Mouse (Mus musculus) forebrain, embryonic 12.5 days (tissue): ENCODE measurements at regions not wholly inside any gene's neighbourhood (a gene's known extent, or its start where the extent isn't known, plus 50 kb on each side); places are given as distances from the start of the nearest gene placed in this dataset.
A peak's percentile ranks its signal among the peaks of the same experiment; 100 is the strongest.

ENCODE experiments used
- ATAC-seq: fragments of 200-750 bp; cut with Nextera tagmentation; 2 replicates; pipeline ENCODE4 v1.8.0; 2017; ENCODE audit warnings: moderate TSS enrichment; ENCODE audit not compliant: low FRiP score
- H3K27ac ChIP-seq: fragments of 300-500 bp; sonication (generic); 2 replicates; pipeline ENCODE4 v1.5.1; 2016; ENCODE audit warnings: mild to moderate bottlenecking
- H3K27me3 ChIP-seq: fragments of 300-500 bp; sonication (generic); 2 replicates; pipeline ENCODE4 v1.6.1; 2016; ENCODE audit warnings: mild to moderate bottlenecking
- H3K36me3 ChIP-seq: fragments of 300-500 bp; sonication (generic); replicated peaks from 2 replicates; pipeline ENCODE4 v1.6.1; 2016; ENCODE audit warnings: mild to moderate bottlenecking
- H3K4me1 ChIP-seq: fragments of 300-500 bp; sonication (generic); 2 replicates; pipeline ENCODE4 v1.6.1; 2016
- H3K4me2 ChIP-seq: fragments of 300-500 bp; sonication (generic); 2 replicates; pipeline ENCODE4 v1.6.1; 2016; ENCODE audit warnings: mild to moderate bottlenecking, moderate library complexity
- H3K4me3 ChIP-seq: fragments of 300-500 bp; sonication (generic); replicated peaks from 2 replicates; pipeline ENCODE4 v1.5.1; 2016; ENCODE audit warnings: mild to moderate bottlenecking
- H3K9ac ChIP-seq: fragments of 300-500 bp; sonication (generic); 2 replicates; pipeline ENCODE4 v1.6.1; 2016; ENCODE audit warnings: mild to moderate bottlenecking
- H3K9me3 ChIP-seq: fragments of 300-500 bp; sonication (generic); 2 replicates; pipeline ENCODE4 v1.6.1; 2016
- WGBS: fragments of 180-500 bp; shearing (Covaris S2); methylation state at CpG from one replicate; pipeline ENCODE4 v1.1.7; 2016; 5-methylcytosine and 5-hydroxymethylcytosine counted together

GRCm38 (mm10) chr10:98728396-98729030, 185.7 kb upstream of the Atp2b1 start:
- Histone ChIP-seq H3K4me3 (no peak overlapping the region), H3K27me3 (no peaks in the 10 kb centered on the region), H3K9ac (no peak overlapping the region), H3K4me2 (no peak overlapping the region), H3K9me3 (no peaks in the 10 kb centered on the region), H3K36me3 (no peaks in the 10 kb centered on the region), H3K4me1 (no peaks in the 10 kb centered on the region), H3K27ac (no peak overlapping the region)
- ATAC-seq = no peak
- 89% methylated on average over 5 of the region's 5 CpGs for WGBS

GRCm38 (mm10) chr10:98733950-98734585, 180.1 kb upstream of the Atp2b1 start:
- no peak for ATAC-seq
- Histone ChIP-seq H3K36me3 (no peaks in the 10 kb centered on the region), H3K27me3 (no peaks in the 10 kb centered on the region), H3K4me2 (no peak overlapping the region), H3K9me3 (no peaks in the 10 kb centered on the region), H3K4me3 (no peak overlapping the region), H3K4me1 (no peaks in the 10 kb centered on the region), H3K27ac (no peak overlapping the region), H3K9ac (no peak overlapping the region)
- 84% methylated on average over 7 of the region's 7 CpGs for WGBS

- 87% methylated on average over 7 of the region's 7 CpGs for WGBS
- H3K4me1 ChIP-seq = no peaks in the 10 kb centered on the region
Measured at GRCm38 (mm10) chr10:98740507-98741147, 173.6 kb upstream of the Atp2b1 start.

GRCm38 (mm10) chr10:98741398-98741797, 172.8 kb upstream of the Atp2b1 start:
- no peak overlapping the region for H3K4me3 ChIP-seq
- no peaks in the 10 kb centered on the region for H3K9me3 ChIP-seq
- no peaks in the 10 kb centered on the region for H3K27me3 ChIP-seq
- H3K9ac ChIP-seq = no peak overlapping the region
- ATAC-seq = no peak
- WGBS = 75% methylated on average over 5 of the region's 5 CpGs
- H3K4me2 ChIP-seq = no peak overlapping the region
- H3K4me1 ChIP-seq = no peaks in the 10 kb centered on the region
- no peak overlapping the region for H3K27ac ChIP-seq
- no peaks in the 10 kb centered on the region for H3K36me3 ChIP-seq

More at GRCm38 (mm10) chr10:98740507-98741147, 173.6 kb upstream of the Atp2b1 start:
- Histone ChIP-seq H3K27me3 (no peaks in the 10 kb centered on the region), H3K4me2 (no peak overlapping the region), H3K4me3 (no peak overlapping the region), H3K9ac (no peak overlapping the region), H3K27ac (no peak overlapping the region), H3K36me3 (no peaks in the 10 kb centered on the region), H3K9me3 (no peaks in the 10 kb centered on the region)
- no peak for ATAC-seq

GRCm38 (mm10) chr10:98742822-98743605, 171.2 kb upstream of the Atp2b1 start:
- no peak overlapping the region for H3K4me3 ChIP-seq
- H3K9ac ChIP-seq = no peak overlapping the region
- H3K4me2 ChIP-seq = no peak overlapping the region
- H3K36me3 ChIP-seq = no peaks in the 10 kb centered on the region
- no peaks in the 10 kb centered on the region for H3K27me3 ChIP-seq
- ATAC-seq = no peak
- WGBS = 83% methylated on average over 16 of the region's 16 CpGs
- H3K9me3 ChIP-seq = no peaks in the 10 kb centered on the region
- no peaks in the 10 kb centered on the region for H3K4me1 ChIP-seq
- no peak overlapping the region for H3K27ac ChIP-seq

- WGBS = 58% methylated on average over 6 of the region's 6 CpGs
- Histone ChIP-seq H3K9me3 (no peaks in the 10 kb centered on the region), H3K27me3 (no peaks in the 10 kb centered on the region), H3K4me1 (peaks cover 5% of the 10 kb centered on the region), H3K4me3 (no peak overlapping the region), H3K9ac (no peak overlapping the region), H3K27ac (no peak overlapping the region), H3K36me3 (no peaks in the 10 kb centered on the region), H3K4me2 (no peak overlapping the region)
- no peak for ATAC-seq
Measured at GRCm38 (mm10) chr10:98744246-98744645, 170.0 kb upstream of the Atp2b1 start.

GRCm38 (mm10) chr10:98744662-98745061, 169.5 kb upstream of the Atp2b1 start:
- Histone ChIP-seq H3K4me2 (no peak overlapping the region), H3K36me3 (no peaks in the 10 kb centered on the region), H3K27me3 (no peaks in the 10 kb centered on the region), H3K4me1 (peaks cover 9% of the 10 kb centered on the region), H3K4me3 (no peak overlapping the region), H3K9ac (no peak overlapping the region), H3K9me3 (no peaks in the 10 kb centered on the region), H3K27ac (no peak overlapping the region)
- ATAC-seq = no peak
- 47% methylated on average over 6 of the region's 6 CpGs for WGBS

GRCm38 (mm10) chr10:98745409-98745808, 168.8 kb upstream of the Atp2b1 start:
- no peak overlapping the region for H3K4me2 ChIP-seq
- peaks cover 9% of the 10 kb centered on the region for H3K4me1 ChIP-seq
- ATAC-seq = no peak
- 80% methylated on average over 2 of the region's 2 CpGs for WGBS
- H3K36me3 ChIP-seq = no peaks in the 10 kb centered on the region
- no peak overlapping the region for H3K4me3 ChIP-seq
- H3K9ac ChIP-seq = no peak overlapping the region
- H3K27me3 ChIP-seq = no peaks in the 10 kb centered on the region
- H3K27ac ChIP-seq = no peak overlapping the region
- no peaks in the 10 kb centered on the region for H3K9me3 ChIP-seq

DNA sequence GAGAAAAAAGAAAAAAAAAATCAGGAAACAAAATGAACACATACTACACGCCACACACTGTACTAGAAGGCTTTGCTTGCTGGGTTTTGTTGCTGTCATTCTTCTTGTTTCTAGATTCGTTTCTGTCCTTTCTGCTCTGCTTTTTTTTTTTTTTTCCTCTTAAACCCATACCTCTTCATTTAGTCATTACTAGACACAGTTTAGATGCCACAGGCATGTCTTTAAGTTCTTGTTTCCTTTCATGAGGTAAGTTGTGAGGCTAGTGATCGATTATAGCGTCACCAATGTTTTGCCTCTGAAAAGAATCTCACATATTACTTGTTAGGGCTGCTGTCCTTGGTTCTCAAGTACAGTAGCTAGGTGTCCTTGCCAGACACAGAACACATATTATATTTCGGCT, 168.3 kb upstream of the Atp2b1 start:
- no peak overlapping the region for H3K9ac ChIP-seq
- no peak overlapping the region for H3K4me2 ChIP-seq
- peaks cover 9% of the 10 kb centered on the region for H3K4me1 ChIP-seq
- no peaks in the 10 kb centered on the region for H3K27me3 ChIP-seq
- no peaks in the 10 kb centered on the region for H3K9me3 ChIP-seq
- H3K27ac ChIP-seq = no peak overlapping the region
- ATAC-seq = no peak
- WGBS = 87% methylated on average over 5 of the region's 5 CpGs
- no peak overlapping the region for H3K4me3 ChIP-seq
- H3K36me3 ChIP-seq = no peaks in the 10 kb centered on the region

DNA sequence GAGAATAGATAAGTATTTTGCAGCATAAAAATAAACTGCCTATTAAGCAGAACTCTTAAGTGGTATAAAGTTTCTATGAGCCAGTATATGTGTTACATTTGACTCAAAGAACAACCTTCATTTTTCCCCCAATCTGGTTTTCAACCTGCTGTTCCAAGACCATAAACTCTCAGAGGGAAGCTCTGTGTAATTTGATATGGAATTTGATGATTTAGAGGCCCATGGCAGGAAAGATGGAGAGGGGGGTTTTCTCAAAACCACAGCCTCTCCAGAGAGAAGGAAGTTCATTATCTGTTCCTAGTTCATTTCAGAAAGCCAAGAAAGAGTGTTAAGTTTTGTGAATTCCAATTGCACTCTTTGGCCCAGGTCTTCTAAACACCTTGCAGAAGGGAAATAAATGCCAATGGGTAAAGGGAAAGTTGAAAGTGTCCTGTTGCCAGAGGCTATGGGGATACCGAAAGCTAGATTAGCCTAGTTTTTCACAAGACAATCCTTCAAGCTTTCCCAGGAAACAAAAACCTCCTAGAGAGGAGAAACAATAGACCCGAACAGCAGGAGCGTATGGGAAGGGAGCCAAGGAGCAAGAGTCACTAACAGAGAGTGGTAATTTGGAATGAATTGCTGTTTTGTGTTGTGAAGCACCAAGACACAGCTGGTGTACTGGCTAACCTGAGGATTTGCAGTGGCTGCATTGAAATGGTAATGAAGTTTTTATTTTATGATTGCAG, 165.2 kb upstream of the Atp2b1 start:
- Histone ChIP-seq H3K27ac (no peak overlapping the region), H3K4me1 (peaks cover 9% of the 10 kb centered on the region), H3K9ac (no peak overlapping the region), H3K36me3 (no peaks in the 10 kb centered on the region), H3K27me3 (peaks cover 7% of the 10 kb centered on the region; the same call in 1 of the 2 replicates), H3K9me3 (no peaks in the 10 kb centered on the region), H3K4me2 (no peak overlapping the region), H3K4me3 (no peak overlapping the region)
- 3% methylated on average over 3 of the region's 3 CpGs for WGBS
- ATAC-seq = peak; percentile 80; the same call in 1 of the 2 replicates

DNA sequence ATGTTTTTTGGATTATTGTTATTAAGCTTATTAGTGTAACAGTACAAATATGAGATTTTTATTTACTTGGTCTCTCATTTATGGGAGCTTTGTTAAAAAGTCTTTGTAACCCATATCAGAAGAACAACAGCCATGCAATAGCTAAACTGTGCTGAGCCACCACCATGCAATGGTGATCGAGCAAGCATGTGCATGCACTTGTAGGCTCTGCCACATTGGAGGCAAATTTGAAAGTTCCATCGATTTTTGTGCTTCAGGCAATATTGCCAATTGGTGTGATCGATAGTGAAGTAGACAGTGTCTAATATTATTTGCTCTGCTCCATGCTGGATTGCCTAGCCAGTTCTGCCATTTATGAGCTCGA, 164.6 kb upstream of the Atp2b1 start:
- peak; percentile 57; the same call in 1 of the 2 replicates for ATAC-seq
- Histone ChIP-seq H3K36me3 (no peaks in the 10 kb centered on the region), H3K4me3 (no peak overlapping the region), H3K27me3 (peaks cover 7% of the 10 kb centered on the region; the same call in 1 of the 2 replicates), H3K4me2 (no peak overlapping the region), H3K4me1 (peaks cover 9% of the 10 kb centered on the region), H3K9ac (no peak overlapping the region), H3K27ac (no peak overlapping the region), H3K9me3 (no peaks in the 10 kb centered on the region)
- 49% methylated on average over 4 of the region's 4 CpGs for WGBS
